Mouse (Mus musculus) CH12.LX (cell line): ENCODE measurements around the gene Fmo6. TPM values are rescaled to one million over a fixed set of nuclear protein-coding genes. Genes with fewer than 3 reads are reported as not detected.

Source experiments
- DNase-seq: peaks from one replicate; pipeline ENCODE4 v3.0.0-alpha.2; 2013; ENCODE audit errors: extremely low read depth
- H3K27ac ChIP-seq: 2 replicates; pipeline ENCODE4 v1.5.1; 2012; ENCODE audit warnings: low read depth, mild to moderate bottlenecking, control low read depth, moderate library complexity; ENCODE audit not compliant: insufficient read depth
- H3K27me3 ChIP-seq: replicated peaks from 2 replicates; pipeline ENCODE3; 2012; ENCODE audit warnings: inconsistent platforms
- H3K36me3 ChIP-seq, 2 experiments: replicated peaks in 1 of 2; 2 replicates each; pipeline versions ENCODE3 to v1.6.1; 2012; ENCODE audit warnings: inconsistent platforms in 1 of 2, low read length in 1 of 2, mild to moderate bottlenecking in 1 of 2, mixed read lengths in 1 of 2, moderate library complexity in 1 of 2; ENCODE audit not compliant: control insufficient read depth in 1 of 2, insufficient read depth in 1 of 2
- H3K4me1 ChIP-seq, 2 experiments: 2 replicates each; pipeline ENCODE4 v1.6.1; 2012; ENCODE audit warnings: inconsistent platforms in 1 of 2, moderate library complexity in 1 of 2; ENCODE audit not compliant: insufficient read depth in 2 of 2, control insufficient read depth in 1 of 2
- H3K4me2 ChIP-seq: 2 replicates; pipeline ENCODE4 v1.6.1; 2012; ENCODE audit warnings: low read depth, mild to moderate bottlenecking, control low read depth; ENCODE audit not compliant: poor library complexity, insufficient read depth, severe bottlenecking
- H3K4me3 ChIP-seq, 3 experiments: fragments of 150-350 bp in 1 of 3; sonication (generic) in 1 of 3; replicated peaks in 1 of 3; 2 replicates each; pipeline versions ENCODE3 to v1.5.1; 2011 to 2012; ENCODE audit warnings: low read depth in 2 of 3, low read length in 2 of 3, mild to moderate bottlenecking in 2 of 3, moderate library complexity in 2 of 3, control low read depth in 1 of 3, improper control_type of control experiment in 1 of 3, inconsistent platforms in 1 of 3, mixed read lengths in 1 of 3; ENCODE audit not compliant: poor library complexity in 1 of 3
- H3K79me2 ChIP-seq: replicated peaks from 2 replicates; pipeline ENCODE4 v1.6.1; 2012; ENCODE audit warnings: mild to moderate bottlenecking, moderate library complexity; ENCODE audit not compliant: control insufficient read depth, poor library complexity, insufficient read depth, severe bottlenecking; ENCODE audit errors: extremely low read depth
- H3K9ac ChIP-seq: 2 replicates; pipeline ENCODE4 v1.6.1; 2012; ENCODE audit warnings: low read depth, mild to moderate bottlenecking, control low read depth, moderate library complexity; ENCODE audit not compliant: insufficient read depth
- H3K9me3 ChIP-seq: replicated peaks from 2 replicates; pipeline ENCODE3; 2012; ENCODE audit warnings: low read length, inconsistent platforms, mixed read lengths
- BHLHE40 ChIP-seq: IDR thresholded peaks from 2 replicates; pipeline ENCODE4 v1.6.1; 2011; ENCODE audit warnings: mild to moderate bottlenecking, low read depth, low read length, improper control_type of control experiment
- CHD1 ChIP-seq: IDR thresholded peaks from 2 replicates; pipeline ENCODE4 v1.6.1; 2012; ENCODE audit warnings: low read depth, low read length, improper control_type of control experiment, inconsistent platforms
- CHD2 ChIP-seq: IDR thresholded peaks from 2 replicates; pipeline ENCODE4 v1.6.1; 2011; ENCODE audit warnings: low read length, improper control_type of control experiment
- ELF1 ChIP-seq: IDR thresholded peaks from 2 replicates; pipeline ENCODE4 v1.6.1; 2014; ENCODE audit warnings: low read depth, mild to moderate bottlenecking, inconsistent platforms, low read length, improper control_type of control experiment
- ETS1 ChIP-seq: conservative IDR thresholded peaks from 2 replicates; pipeline ENCODE4 v1.6.1; 2012; ENCODE audit warnings: low read depth, mild to moderate bottlenecking, inconsistent platforms, low read length, improper control_type of control experiment, moderate library complexity
- IRF4 ChIP-seq: IDR thresholded peaks from 2 replicates; pipeline ENCODE4 v1.6.1; 2014; ENCODE audit warnings: low read depth, mild to moderate bottlenecking, inconsistent platforms, low read length, improper control_type of control experiment
- JUN ChIP-seq: IDR thresholded peaks from 2 replicates; pipeline ENCODE4 v1.6.1; 2011; ENCODE audit warnings: low read depth, mild to moderate bottlenecking, low read length, improper control_type of control experiment, moderate library complexity; ENCODE audit not compliant: insufficient read depth
- MAFK ChIP-seq: IDR thresholded peaks from 2 replicates; pipeline ENCODE4 v1.6.1; 2011; ENCODE audit warnings: low read length, improper control_type of control experiment; ENCODE audit not compliant: insufficient replicate concordance
- MEF2A ChIP-seq: IDR thresholded peaks from 2 replicates; pipeline ENCODE4 v1.6.1; 2014; ENCODE audit warnings: low read depth, mild to moderate bottlenecking, inconsistent platforms, low read length, improper control_type of control experiment, borderline replicate concordance
- NELFE ChIP-seq: IDR thresholded peaks from 2 replicates; pipeline ENCODE4 v1.6.1; 2011; ENCODE audit warnings: low read depth, low read length, improper control_type of control experiment
- PAX5 ChIP-seq: IDR thresholded peaks from 2 replicates; pipeline ENCODE4 v1.6.1; 2012; ENCODE audit warnings: low read length, inconsistent platforms, mixed read lengths
- POLR2A ChIP-seq: IDR thresholded peaks from 2 replicates; pipeline ENCODE4 v1.6.1; 2011; ENCODE audit warnings: low read depth, mild to moderate bottlenecking, improper control_type of control experiment, low read length
- POLR2AphosphoS2 ChIP-seq: IDR thresholded peaks from 2 replicates; pipeline ENCODE4 v1.6.1; 2011; ENCODE audit warnings: low read depth, low read length, improper control_type of control experiment
- RAD21 ChIP-seq: IDR thresholded peaks from 2 replicates; pipeline ENCODE4 v1.6.1; 2011; ENCODE audit warnings: low read depth, mild to moderate bottlenecking, low read length, improper control_type of control experiment, moderate library complexity
- RCOR1 ChIP-seq: conservative IDR thresholded peaks from 2 replicates; pipeline ENCODE4 v1.6.1; 2012; ENCODE audit warnings: low read depth, mild to moderate bottlenecking, inconsistent platforms, low read length, improper control_type of control experiment
- SIN3A ChIP-seq: IDR thresholded peaks from 2 replicates; pipeline ENCODE4 v1.6.1; 2012; ENCODE audit warnings: low read length, improper control_type of control experiment, inconsistent platforms
- USF1 ChIP-seq: IDR thresholded peaks from 2 replicates; pipeline ENCODE4 v1.6.1; 2014; ENCODE audit warnings: low read depth, mild to moderate bottlenecking, inconsistent platforms, low read length, improper control_type of control experiment
- dilution Hi-C: fragments of 300-500 bp; cut with MboI; formaldehyde crosslinking; loops from 2 replicates; pipeline ENCODE4 v1.14.3; 2020; ENCODE audit warnings: low sequenced_read_pairs; ENCODE audit not compliant: extremely low pct_unique_long_range_greater_than_20kb, extremely low pct_ligation_motif_present
- in situ Hi-C: fragments of 300-500 bp; cut with MboI; formaldehyde crosslinking; loops from 3 replicates; pipeline ENCODE4 v1.14.3; 2019; ENCODE audit warnings: low sequenced_read_pairs, low pct_ligation_motif_present, low pct_unique_long_range_greater_than_20kb, mixed read lengths
- polyA plus RNA-seq: library from polyadenylated mRNA; unstranded; fragments of >175 nt; gene quantifications from 2 replicates; pipeline ENCODE4 v1.2.1, GENCODE M21; 2012; ENCODE audit warnings: low read depth; ENCODE audit not compliant: insufficient read length
- total RNA-seq, 2 experiments: library from RNA; depleted of rRNA; stranded (reverse); fragments of 300-350 nt in 1 of 2; fragments of >200 nt in 1 of 2; gene quantifications; 2 replicates each; pipeline ENCODE4 v1.2.3; 2012 to 2014

Fmo6 gene
- total and polyA plus RNA-seq, 3 experiments = not detected

GRCm38 (mm10) chr1:162925121-162925520, 12.2 kb downstream of the Fmo6 start:
- dilution Hi-C loops (no loop called here), in situ Hi-C loops (no loop called here)
- TF ChIP-seq MEF2A = no peak
- TF ChIP-seq POLR2A = no peak
- no peak for TF ChIP-seq RAD21
- TF ChIP-seq USF1 = no peak
- no peak for TF ChIP-seq CHD1
- TF ChIP-seq RCOR1 = no peak
- Histone ChIP-seq H3K27ac (no peak overlapping the region), H3K4me2 (no peak overlapping the region), H3K79me2 (no peaks in the 10 kb centered on the region), H3K4me3 (no peak overlapping the region), H3K27me3 (no peaks in the 10 kb centered on the region), H3K36me3 (no peaks in the 10 kb centered on the region), H3K9ac (no peak overlapping the region), H3K9me3 (no peaks in the 10 kb centered on the region), H3K4me1 (no peaks in the 10 kb centered on the region)
- no peak for DNase-seq

DNA sequence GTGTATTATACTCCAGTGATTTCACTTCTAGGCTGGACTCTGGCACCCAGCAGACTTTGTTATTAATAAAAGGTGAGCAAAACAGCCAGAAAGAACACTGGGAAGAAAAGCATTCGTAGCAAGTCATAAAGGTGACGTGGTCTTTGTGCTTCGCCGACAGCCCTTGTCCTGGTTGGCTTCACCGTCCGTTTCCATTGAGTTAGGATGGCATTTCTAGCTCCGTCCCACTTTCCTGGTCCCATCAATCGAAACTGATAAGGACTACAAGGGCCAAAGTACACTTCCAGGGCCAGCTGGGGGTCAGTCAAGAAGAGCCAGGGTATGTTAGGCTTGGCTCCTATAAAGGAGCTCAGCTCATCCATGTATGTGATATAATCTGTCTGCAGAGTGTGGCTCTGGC, 20.7 kb downstream of the Fmo6 start:
- no peaks in the 10 kb centered on the region for H3K27me3 ChIP-seq
- H3K36me3 ChIP-seq = no peaks in the 10 kb centered on the region
- no peaks in the 10 kb centered on the region for H3K9me3 ChIP-seq
- dilution Hi-C loops = no loop called here
- H3K4me3 ChIP-seq = no peak overlapping the region
- TF ChIP-seq POLR2A (no peak), CHD2 (no peak), IRF4 (no peak), USF1 (no peak), ELF1 (no peak), JUN (no peak), ETS1 (no peak), NELFE (no peak), PAX5 (no peak), SIN3A (no peak), BHLHE40 (no peak), MAFK (no peak), POLR2AphosphoS2 (no peak)
- no peak overlapping the region for H3K27ac ChIP-seq
- no peak overlapping the region for H3K9ac ChIP-seq
- no peaks in the 10 kb centered on the region for H3K79me2 ChIP-seq
- H3K4me2 ChIP-seq = no peak overlapping the region
- no peaks in the 10 kb centered on the region for H3K4me1 ChIP-seq
- no peak for DNase-seq
- in situ Hi-C loops = no loop called here
